Mouse (Mus musculus): Measurements from ENCODE around the gene Arl8b. TPM values are rescaled to one million over a fixed set of nuclear protein-coding genes. Genes with fewer than 3 reads are reported as not detected.
"Not testable (repeated sequence)": the region's sequence is repeated elsewhere in the genome, so short reads cannot be mapped to it uniquely, and the experiment has no call there.

Arl8b gene
- total RNA-seq, 2 experiments from 2014 or later: 101 to 103 TPM

DNA sequence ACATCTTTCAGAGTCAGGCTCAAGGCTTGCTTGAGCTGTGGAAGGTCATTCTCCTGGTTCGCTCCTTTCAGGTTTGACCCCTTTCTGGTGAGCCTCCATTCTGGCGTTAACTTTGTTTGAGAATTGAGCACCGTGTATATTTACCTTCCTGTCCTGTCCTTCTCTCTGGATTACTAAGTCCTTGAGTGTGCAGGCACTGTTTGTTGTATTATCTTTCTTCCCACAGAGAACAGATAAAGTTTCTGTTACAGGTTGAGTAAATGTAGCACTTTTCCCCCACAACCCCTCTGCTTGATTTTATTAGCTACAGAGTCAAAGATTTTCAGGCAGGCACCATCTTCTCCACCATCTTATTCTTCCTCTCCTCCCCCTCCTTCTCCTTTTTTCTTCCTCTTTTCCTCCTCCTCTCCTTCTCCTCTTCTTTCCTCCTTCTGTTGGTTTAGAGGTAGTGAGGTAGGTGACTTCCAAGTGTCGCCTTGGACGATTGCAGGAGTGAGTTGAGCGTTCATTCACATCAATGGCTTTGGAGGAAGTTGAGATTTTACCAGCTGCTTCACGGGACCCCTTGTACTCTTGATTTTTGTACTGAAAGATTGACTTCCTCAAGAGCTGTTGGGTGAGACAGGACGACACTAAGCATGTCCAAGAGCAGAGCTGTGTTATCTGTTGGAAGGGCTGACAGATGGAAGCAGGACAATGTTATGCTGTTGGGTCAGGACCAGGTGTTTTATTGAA lies 51.2 kb downstream of the Arl8b start:
- DNase-seq: no peak

GRCm38 (mm10) chr6:108835765-108836691 lies 53.1 kb downstream of the Arl8b start:
- DNase-seq: peak; percentile 69

GRCm38 (mm10) chr6:108837081-108837480 lies 54.2 kb downstream of the Arl8b start:
- no peak for DNase-seq

DNA sequence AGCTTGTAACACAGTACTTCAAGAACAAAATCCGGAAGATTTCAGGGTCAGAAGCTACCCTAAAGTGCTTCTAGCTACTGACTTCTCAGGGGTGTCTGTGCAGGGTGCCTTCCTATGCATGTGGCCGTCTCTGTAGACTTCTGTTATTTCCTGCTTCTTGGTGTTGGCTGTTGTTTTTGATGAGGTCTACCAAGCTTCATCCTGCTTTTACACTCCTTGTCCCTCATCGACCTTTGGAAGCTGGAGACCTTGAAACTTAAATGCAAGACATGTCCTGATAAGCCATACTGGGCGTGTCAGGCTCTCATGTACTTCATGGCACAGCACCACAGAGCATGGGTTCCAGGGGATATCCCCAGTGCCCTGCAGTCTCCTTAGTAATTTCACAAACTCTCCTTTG lies 55.1 kb downstream of the Arl8b start:
- DNase-seq: no peak

GRCm38 (mm10) chr6:108839432-108839831 lies 56.5 kb downstream of the Arl8b start:
- DNase-seq: no peak

DNA sequence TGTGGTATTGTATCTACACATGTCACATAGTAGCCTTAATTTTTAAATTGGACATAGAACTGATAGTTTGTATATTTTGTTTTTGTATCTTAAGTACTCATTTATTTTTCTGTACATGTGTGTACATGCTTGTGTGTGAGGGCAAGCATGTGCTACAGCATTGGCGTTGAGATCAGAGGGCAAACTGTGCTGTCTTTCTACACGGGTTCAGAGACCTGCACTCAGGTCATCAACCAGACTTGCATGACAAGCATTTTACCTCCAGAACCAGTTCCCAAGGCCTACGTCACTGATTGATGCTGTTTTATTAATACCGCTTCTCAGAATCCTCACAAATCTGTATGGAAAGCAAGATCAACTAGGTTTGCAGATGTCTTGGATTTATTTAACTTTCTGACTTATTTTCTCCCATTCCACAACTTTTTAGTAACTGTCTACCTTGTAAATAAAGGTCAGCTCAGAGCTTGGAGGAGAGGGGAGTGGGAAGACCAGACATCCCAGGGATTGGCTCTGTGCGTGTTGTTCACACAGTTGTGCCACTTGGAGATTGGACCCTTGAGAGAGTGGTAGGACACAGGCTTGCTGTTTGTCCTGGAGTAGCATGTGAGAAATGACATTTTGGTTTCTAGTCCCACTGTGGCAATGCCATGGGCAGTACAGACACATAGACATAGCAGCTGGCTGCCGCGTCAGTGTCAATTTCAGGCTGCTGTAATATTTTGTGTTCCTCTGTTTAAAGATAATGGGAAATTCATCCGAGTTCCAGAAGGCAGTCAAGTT lies 58.2 kb downstream of the Arl8b start:
- DNase-seq: no peak

DNA sequence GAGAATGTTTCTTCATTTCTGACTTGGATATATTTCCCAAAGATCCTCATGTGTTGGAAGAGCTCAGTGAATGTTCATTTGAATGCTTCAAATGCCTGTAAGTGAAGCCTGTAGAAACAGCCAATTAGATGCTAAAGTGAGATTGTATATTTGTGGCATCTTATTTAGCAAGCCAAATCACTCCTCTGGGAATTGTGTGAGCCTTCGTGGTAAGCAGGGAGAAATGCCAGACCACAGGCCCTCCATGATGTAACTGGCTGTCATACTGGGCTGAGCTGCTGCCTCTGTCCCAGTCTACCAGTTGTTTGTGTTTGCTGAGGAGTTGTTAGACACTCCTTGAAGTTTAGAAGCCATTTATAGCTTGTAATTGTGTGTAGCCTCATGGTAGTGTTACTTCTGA lies 60.8 kb downstream of the Arl8b start:
- peak; percentile 27 for DNase-seq

GRCm38 (mm10) chr6:108844093-108844492 lies 61.2 kb downstream of the Arl8b start:
- DNase-seq: no peak

DNA sequence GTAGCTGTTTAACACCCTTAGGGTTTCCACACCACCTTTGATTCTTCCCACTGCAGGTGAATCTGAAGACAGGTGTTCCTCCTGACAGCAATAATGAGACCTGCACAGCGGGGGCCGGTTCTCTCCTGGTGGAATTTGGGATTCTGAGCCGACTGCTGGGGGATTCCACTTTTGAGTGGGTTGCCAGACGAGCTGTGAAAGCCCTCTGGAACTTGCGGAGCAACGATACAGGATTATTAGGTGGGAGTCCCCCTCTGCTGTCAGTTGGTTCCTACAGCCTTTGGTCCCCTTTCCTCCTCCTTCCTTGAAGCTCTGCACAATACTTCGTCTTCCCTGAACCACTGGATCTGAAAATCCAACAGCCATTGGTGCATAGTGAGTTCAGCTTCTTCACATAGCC lies 61.9 kb downstream of the Arl8b start:
- no peak for DNase-seq

- no peak for DNase-seq
These were observed 69.3 kb downstream of the Arl8b start for GRCm38 (mm10) chr6:108852088-108852670.

DNA sequence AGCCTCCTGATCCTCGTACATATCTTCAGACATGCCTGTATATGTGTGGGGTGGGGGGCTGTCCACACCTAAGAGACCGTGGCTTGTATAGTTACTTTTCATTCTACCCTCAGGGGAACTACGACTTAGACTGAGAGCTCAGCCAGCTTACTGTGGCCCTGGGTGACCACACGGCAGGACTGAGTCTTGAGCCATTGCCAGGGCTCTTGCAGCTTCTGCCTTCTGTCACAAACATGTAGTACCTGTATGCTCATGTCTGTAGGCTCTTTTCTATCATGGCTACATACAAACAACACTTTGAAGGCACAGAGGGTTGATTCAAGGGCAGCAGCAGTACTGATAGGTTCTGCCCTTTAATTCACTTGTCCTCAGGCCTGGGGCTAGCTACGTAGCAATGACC lies 70.1 kb downstream of the Arl8b start:
- no peak for DNase-seq

GRCm38 (mm10) chr6:108858583-108858982 lies 75.7 kb downstream of the Arl8b start:
- DNase-seq: no peak

- DNase-seq: no peak
These were observed 78.3 kb downstream of the Arl8b start for GRCm38 (mm10) chr6:108861226-108861625.

DNA sequence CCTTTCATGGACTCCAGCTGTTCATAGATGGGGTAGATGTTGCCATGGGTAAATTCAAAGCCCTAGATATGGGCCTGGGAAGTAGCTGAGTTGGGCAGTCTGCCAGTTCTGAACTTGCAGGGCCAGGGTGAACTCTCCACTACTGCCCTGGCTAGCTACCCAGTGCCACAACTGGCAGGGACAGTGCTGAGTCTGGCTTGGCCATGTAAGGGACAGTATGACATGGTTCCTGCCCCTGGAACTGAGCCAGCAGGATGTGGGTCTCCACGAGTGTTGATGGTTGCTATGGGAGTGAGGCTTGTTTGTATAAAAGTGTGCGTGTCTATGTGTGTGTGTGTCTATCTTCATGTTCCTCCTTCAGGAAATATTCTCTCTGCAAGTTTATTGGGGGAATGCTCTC lies 79.6 kb downstream of the Arl8b start:
- DNase-seq: peak; percentile 60

GRCm38 (mm10) chr6:108866317-108866716 lies 83.4 kb downstream of the Arl8b start:
- DNase-seq: no peak

- DNase-seq: not testable (repeated sequence)
These were observed 86.1 kb downstream of the Arl8b start for GRCm38 (mm10) chr6:108869031-108869430.

DNA sequence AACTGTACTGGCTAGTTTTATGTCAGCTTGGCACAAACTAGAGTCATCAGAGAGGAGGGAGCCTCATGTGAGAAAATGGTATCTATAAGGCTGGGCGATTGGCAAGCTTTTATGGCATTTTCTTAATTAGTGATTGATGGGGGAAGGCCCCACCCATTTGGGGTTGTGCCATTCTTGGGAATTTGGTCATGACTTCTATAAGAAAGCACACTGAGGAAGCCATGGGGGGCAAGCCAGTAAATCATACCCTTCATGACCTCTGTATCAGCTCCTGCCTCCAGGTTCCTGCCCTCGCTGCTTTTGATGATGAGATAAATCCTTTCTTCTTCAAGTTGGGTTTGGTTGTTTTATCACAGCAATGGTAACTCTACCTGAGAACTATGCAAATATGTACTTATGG lies 87.5 kb downstream of the Arl8b start:
- no peak for DNase-seq

GRCm38 (mm10) chr6:108871251-108871650 lies 88.4 kb downstream of the Arl8b start:
- peak; percentile 24 for DNase-seq

Data from adrenal gland, postnatal 10 days (tissue).